Mouse (Mus musculus) 416B (cell line): ENCODE measurements around the gene Zfp804a.

Experiments
- DNase-seq: peaks from one replicate; pipeline ENCODE4 v3.0.0; 2011; ENCODE audit warnings: low read depth

Zfp804a gene

GRCm38 (mm10) chr2:82053185-82053891 lies at the start of gene Zfp804a:
TSS of gene Zfp804a (plus strand) at chr2:82053222.
- no peak for DNase-seq

GRCm38 (mm10) chr2:82051635-82052034 lies 1.4 kb upstream of the Zfp804a start:
- DNase-seq = no peak

- no peak for DNase-seq
Observed at GRCm38 (mm10) chr2:82052338-82053184, 461 bp upstream of the Zfp804a start.

- DNase-seq = no peak
Observed at GRCm38 (mm10) chr2:82054446-82054845, 1.4 kb downstream of the Zfp804a start.

- peak; percentile 37 for DNase-seq
Observed at GRCm38 (mm10) chr2:82064671-82065070, 11.6 kb downstream of the Zfp804a start.

GRCm38 (mm10) chr2:82067912-82068311 lies 14.9 kb downstream of the Zfp804a start:
- no peak for DNase-seq

- DNase-seq = no peak
Observed at GRCm38 (mm10) chr2:82069172-82069571, 16.1 kb downstream of the Zfp804a start.

- no peak for DNase-seq
Observed at GRCm38 (mm10) chr2:82076883-82077282, 23.9 kb downstream of the Zfp804a start.

GRCm38 (mm10) chr2:82078287-82078994 lies 25.4 kb downstream of the Zfp804a start:
- DNase-seq = no peak

- no peak for DNase-seq
Observed at GRCm38 (mm10) chr2:82080678-82081077, 27.7 kb downstream of the Zfp804a start.

GRCm38 (mm10) chr2:82113148-82113547 lies 60.1 kb downstream of the Zfp804a start:
- DNase-seq = no peak

- DNase-seq = no peak
Observed at GRCm38 (mm10) chr2:82113650-82114049, 60.6 kb downstream of the Zfp804a start.

- DNase-seq = no peak
Observed at GRCm38 (mm10) chr2:82119577-82119976, 66.6 kb downstream of the Zfp804a start.

GRCm38 (mm10) chr2:82178693-82179092 lies 125.7 kb downstream of the Zfp804a start:
- DNase-seq = peak; percentile 74

- no peak for DNase-seq
Observed at GRCm38 (mm10) chr2:82181010-82181409, 128.0 kb downstream of the Zfp804a start.

GRCm38 (mm10) chr2:82199901-82200300 lies 146.9 kb downstream of the Zfp804a start:
- no peak for DNase-seq

- no peak for DNase-seq
Observed at GRCm38 (mm10) chr2:82200616-82201015, 147.6 kb downstream of the Zfp804a start.

GRCm38 (mm10) chr2:82210605-82211004 lies 157.6 kb downstream of the Zfp804a start:
- DNase-seq = no peak

- no peak for DNase-seq
Observed at GRCm38 (mm10) chr2:82211972-82212371, 158.9 kb downstream of the Zfp804a start.

- DNase-seq = peak; percentile 7
Observed at GRCm38 (mm10) chr2:82217873-82218272, 164.9 kb downstream of the Zfp804a start.

- DNase-seq = no peak
Observed at GRCm38 (mm10) chr2:82246020-82246419, 193.0 kb downstream of the Zfp804a start.

GRCm38 (mm10) chr2:82246902-82247522 lies 194.0 kb downstream of the Zfp804a start:
- no peak for DNase-seq
